In genomic region chr3:16888132-16888531, GRCm38 (mm10) we compare ENCODE assay signal across 25 mouse cellular contexts.
"Had no signal": no experiment of that assay in that cellular context is flagged by ENCODE, and none has a peak within 500 bp of the region (broad histone marks: within the 10 kb centered on the region; RNA-seq: fewer than 3 reads in every experiment).

No protein-coding gene starts in this region.

- H3K4me1 ChIP-seq: heart, embryonic 10.5 days; heart, embryonic 12.5 days; hindbrain, embryonic 10.5 days; hindbrain, embryonic 12.5 days; intestine, embryonic 15.5 days; limb, embryonic 10.5 days; limb, embryonic 12.5 days; liver, embryonic 13.5 days; liver, embryonic 15.5 days had no signal

- H3K27ac ChIP-seq: heart, embryonic 10.5 days; hindbrain, embryonic 10.5 days; hindbrain, embryonic 12.5 days; hindbrain, embryonic 14.5 days; intestine, embryonic 15.5 days; layer of hippocampus, adult 2 months; left cerebral cortex, adult 2 months; limb, embryonic 10.5 days; limb, embryonic 12.5 days; liver, embryonic 13.5 days; liver, embryonic 15.5 days had no signal

- H3K36me3 ChIP-seq: heart, embryonic 10.5 days; heart, embryonic 12.5 days; hindbrain, embryonic 10.5 days; hindbrain, embryonic 12.5 days; intestine, embryonic 15.5 days; limb, embryonic 10.5 days; limb, embryonic 12.5 days; liver, embryonic 13.5 days; liver, embryonic 15.5 days had no signal

- H3K9ac ChIP-seq: heart, embryonic 12.5 days; hindbrain, embryonic 12.5 days; hindbrain, embryonic 14.5 days; intestine, embryonic 15.5 days; limb, embryonic 12.5 days; liver, embryonic 13.5 days; liver, embryonic 15.5 days had no signal

- H3K9me3 ChIP-seq: heart, embryonic 10.5 days; heart, embryonic 12.5 days; hindbrain, embryonic 10.5 days; hindbrain, embryonic 12.5 days; intestine, embryonic 15.5 days; limb, embryonic 10.5 days; limb, embryonic 12.5 days; liver, embryonic 13.5 days; liver, embryonic 15.5 days had no signal

- ATAC-seq: hindbrain, embryonic 16.5 days; inflammation-experienced regulatory T-cells, adult 6 months; intestine, embryonic 15.5 days; intestine, postnatal 0 days had no signal

- DNase-seq: gastrocnemius, postnatal 25 days; heart, adult 18-20 months; heart, postnatal 10 days; heart, postnatal 4 days; kidney, adult 18-20 months; kidney, adult 8-10 months; kidney, postnatal 10 days; kidney, postnatal 25 days; kidney, postnatal 4 days; liver; liver, embryonic 13.5 days had no signal

- H3K4me3 ChIP-seq: heart, embryonic 10.5 days; heart, embryonic 12.5 days; hindbrain, embryonic 10.5 days; hindbrain, embryonic 12.5 days; intestine, embryonic 15.5 days; layer of hippocampus, adult 2 months; left cerebral cortex, adult 2 months; limb, embryonic 10.5 days; limb, embryonic 12.5 days; liver, embryonic 13.5 days; liver, embryonic 15.5 days had no signal
